Mouse (Mus musculus) natural killer cell, adult 2 months (primary cell): ENCODE data around the gene Eif3k.

Experiments
- DNase-seq, 2 experiments: peaks; one replicate each; pipeline ENCODE4 v3.0.0; 2022; ENCODE audit warnings: low spot score in 2 of 2

Gene Eif3k

GRCm38 (mm10) chr7:28939418-28940183, 42.1 kb downstream of the Eif3k start:
- DNase-seq = no peak

DNA sequence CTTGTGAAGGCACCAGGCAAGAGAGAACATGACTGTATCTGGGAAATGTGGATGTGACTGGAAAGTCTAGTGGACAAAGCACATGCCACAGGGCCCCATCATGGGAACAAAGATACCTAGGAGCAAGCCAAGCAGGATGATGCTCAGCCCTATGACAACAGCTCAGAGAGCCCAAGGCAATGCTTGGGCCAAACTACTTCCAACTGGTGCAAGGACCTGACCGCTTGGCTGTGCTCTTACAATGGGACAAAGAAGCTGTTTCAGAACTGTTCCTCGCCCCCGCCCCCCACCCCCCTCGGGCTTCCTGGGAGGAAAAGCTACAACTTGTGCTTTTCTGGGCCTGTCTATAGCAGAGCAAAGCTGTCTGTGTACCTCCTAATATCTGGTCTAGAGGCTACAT, 43.0 kb downstream of the Eif3k start:
- no peak for DNase-seq

DNA sequence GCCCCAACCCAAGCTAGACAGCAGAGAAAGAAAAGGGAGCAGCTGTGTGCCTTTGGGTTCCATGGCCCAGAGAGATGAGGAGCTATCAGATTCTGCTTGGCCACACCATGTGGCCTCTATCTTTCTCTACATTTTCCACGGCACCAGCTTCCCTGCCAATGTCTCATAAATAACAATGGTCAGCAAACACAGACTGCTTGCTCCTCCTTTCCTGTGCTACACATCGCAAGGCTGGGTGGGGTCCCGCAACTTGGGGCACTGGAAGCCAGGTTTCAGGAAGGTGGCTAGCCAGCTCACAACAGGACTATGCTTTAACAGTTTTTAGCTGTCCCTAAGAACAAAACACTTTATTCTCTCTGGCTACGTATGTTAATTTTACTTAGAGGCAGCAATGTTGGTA, 44.9 kb downstream of the Eif3k start:
- no peak for DNase-seq

DNA sequence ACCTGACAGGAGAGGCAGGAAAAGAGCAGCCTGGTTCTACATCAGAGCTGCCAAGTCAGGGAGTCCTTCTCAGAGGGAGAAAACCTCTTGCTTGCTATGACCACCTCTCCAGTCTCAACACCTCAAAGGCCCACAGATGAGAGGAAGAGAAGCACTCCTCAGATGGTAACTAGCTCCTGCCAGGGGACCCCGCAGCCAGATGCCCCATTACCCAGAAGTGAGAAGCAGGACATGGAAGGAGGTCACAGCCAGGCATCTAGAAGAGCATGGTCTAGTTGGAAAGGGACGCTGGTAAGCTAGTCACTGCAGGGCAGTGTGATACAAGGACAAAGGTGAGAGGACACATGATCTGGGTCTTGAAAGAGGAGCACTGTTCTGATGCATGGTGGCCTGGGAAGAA, 47.8 kb downstream of the Eif3k start:
- DNase-seq = no peak

- DNase-seq = no peak
Observed at GRCm38 (mm10) chr7:28932421-28933041, 49.1 kb downstream of the Eif3k start.

- no peak for DNase-seq
Observed at GRCm38 (mm10) chr7:28931695-28932039, 50.0 kb downstream of the Eif3k start.

DNA sequence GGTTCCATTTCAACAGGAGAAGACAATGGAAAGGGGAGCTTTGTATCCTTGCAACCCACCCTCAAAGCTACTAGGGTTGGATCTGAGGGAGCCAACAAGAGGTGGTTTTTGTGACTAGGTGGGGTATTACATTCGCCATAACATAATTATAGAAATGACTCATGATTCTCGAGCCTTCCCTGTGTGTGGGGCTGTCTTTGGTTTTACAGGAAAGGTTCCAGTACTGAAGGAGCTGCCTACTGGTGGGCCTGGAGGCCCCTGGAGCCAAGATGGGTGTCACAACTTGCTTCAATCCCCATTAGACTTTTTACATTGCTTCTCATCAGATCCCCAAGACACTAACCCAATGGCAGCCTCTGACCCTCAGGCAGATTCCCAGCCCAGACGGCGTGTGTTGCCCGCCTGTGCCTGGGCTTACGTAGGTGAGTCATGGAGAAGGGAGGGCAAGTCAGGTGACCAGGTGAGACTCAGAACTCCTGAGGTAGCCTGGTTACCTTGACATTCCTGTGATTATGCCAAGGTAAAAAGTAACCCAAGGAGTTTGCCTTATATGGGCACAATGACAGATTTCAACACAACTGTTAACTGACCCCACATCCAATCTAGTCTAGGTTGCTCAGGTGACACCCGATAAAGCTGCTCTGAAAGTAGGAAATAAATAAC, 50.5 kb downstream of the Eif3k start:
- no peak for DNase-seq

DNA sequence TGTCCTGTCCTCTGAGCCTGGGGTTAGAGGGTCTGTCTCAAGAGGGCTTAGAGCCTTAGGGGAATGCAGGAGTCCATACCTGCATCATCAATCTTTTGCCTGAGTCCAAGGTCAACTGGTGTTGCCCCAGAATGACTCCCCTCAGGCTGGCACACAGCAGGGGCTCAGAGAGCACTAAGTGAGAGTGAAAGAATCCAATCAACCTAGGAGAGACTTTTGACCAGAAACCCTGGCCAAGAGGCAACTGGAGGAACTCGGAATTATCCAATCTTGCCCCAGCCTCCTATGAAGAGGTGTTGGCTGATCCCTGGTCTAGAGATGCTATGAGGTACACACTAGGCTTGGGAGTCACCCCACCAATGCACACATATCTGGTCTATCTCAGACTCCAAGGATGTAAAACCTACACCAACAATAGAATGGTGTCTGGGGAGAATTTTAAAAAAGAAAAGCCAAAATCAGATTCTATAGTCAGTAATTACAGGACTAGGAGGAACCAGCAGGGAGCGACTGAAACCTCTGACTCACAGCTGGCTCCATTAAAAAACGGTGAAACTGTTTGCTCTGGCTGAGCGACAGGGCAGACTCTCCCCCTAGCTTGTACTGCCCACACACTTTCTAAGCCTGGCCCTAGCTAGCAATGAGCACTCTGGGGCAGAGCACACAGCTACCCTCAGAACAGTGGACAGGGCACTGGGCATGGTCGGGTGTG, 51.2 kb downstream of the Eif3k start:
- no peak for DNase-seq

GRCm38 (mm10) chr7:28929381-28929780, 52.3 kb downstream of the Eif3k start:
- DNase-seq = no peak

GRCm38 (mm10) chr7:28926172-28926571, 55.5 kb downstream of the Eif3k start:
- DNase-seq = no peak

- no peak for DNase-seq
Observed at GRCm38 (mm10) chr7:28925317-28925716, 56.3 kb downstream of the Eif3k start.

DNA sequence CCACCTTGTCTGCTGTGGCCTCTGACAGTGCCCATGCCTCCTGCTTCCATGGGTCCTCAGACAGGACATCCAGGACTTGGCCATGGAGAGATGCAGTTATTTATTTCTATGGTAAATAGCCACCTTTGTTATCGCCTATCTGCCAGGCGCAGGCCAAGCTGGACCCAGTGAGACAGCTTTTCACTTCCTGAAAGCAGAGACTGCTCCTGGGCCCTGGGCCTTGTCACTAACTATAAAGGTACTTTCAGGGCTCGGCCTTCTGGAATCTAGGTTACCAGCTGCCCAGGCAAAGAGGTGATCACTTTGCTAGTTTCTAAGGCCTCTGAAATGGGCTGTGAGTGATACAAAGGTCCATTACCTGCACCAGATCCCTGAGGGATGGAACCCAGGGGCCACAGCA, 56.9 kb downstream of the Eif3k start:
- DNase-seq = no peak

DNA sequence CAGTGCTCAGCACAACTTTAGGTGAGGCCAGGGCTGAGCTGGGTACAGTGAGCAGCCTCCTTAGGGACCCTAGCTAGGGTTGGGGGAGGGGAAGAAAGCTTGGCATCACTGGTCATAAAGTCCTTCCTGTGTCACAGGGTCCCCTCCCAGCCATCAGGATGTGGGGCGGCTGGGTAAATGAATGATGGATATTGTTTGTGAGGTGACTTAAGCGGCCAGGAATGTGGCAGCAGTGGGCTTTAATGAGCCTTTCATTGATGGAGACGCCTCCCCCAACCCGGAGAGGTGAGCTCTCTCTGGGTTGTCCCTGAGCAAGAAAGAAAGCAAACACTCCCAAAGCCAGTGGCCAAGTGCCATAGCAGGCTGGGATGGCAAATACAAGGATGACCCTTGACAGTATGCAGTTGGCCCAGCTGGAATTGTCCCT, 57.8 kb downstream of the Eif3k start:
- no peak for DNase-seq

DNA sequence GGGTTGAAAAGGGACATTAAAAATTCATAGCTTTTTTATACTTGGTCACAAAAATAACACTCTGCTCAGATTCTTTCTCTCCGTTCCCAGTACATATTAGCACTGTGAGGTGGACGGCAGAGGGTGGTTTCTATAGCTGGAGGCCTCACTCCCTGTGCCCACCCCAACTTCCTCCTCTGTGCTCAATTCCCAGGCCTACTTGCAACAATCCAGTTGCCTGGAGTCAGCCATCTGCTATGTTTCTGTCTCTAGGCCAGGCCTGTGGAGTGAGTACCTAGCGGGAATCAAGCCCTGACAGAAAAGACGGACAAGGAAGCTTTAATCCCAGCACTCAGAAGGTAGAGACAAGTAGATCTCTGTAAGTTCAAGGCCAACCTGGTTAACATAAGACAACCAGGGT, 59.1 kb downstream of the Eif3k start:
- DNase-seq = no peak

DNA sequence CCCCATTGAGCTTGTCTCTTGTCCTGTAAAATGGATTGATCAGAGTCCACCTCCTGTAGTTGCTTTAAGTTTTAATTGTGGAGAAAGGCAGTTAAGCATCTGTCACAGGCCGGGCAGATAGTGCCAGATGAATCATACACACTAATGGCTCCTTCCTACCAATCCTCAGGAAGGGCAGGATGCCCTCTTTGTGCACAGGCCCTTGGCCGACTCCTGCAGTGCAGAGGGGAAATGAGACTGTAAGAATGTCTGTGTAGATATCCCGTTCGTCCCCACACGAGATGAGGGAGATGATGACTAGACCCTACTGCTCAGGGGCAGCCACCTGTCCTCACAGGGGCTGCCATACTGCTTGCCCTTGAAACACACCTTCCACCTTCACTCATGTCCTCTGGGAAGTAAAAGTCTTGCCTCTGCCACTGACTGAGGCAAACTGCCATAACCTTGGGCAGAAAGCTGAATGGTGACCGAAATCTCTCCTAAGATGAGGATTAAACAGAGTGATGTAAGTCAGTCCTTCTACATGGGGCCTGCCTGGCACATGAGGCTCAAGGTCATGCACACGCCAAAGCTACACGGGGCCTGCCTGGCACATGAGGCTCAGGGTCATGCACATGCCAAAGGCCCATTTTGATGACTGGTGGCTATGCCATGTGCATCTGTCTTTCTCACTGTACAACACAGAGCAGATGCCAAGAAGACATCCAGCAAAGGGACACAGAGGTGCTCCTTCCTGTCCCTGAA, 59.8 kb downstream of the Eif3k start:
- no peak for DNase-seq
